Mouse (Mus musculus) olfactory bulb, adult 2 months (tissue): Measurements from ENCODE around the gene Lama4.

ENCODE experiments used
- CTCF ChIP-seq: fragments of 200-500 bp; IDR thresholded peaks from 2 replicates; pipeline ENCODE4 v1.5.1; 2012; ENCODE audit warnings: low read depth, mild to moderate bottlenecking, low read length, moderate library complexity; ENCODE audit not compliant: insufficient read depth
- POLR2A ChIP-seq: fragments of 200-500 bp; IDR thresholded peaks from 2 replicates; pipeline ENCODE4 v1.6.1; 2012; ENCODE audit warnings: mild to moderate bottlenecking, low read depth, low read length, moderate library complexity; ENCODE audit not compliant: insufficient read depth

GRCm38 (mm10) chr10:38993632-38994424 is 28.5 kb downstream of the Lama4 start:
- TF ChIP-seq CTCF: no peak
- no peak for TF ChIP-seq POLR2A
